Mouse (Mus musculus) kidney, postnatal 0 days (tissue): Measurements from ENCODE around the gene Prkca. TPM values are rescaled to one million over a fixed set of nuclear protein-coding genes. Genes with fewer than 3 reads are reported as not detected.

Experiments used
- ATAC-seq: fragments of 200-750 bp; cut with Nextera tagmentation; replicated peaks from 2 replicates; pipeline ENCODE4 v1.8.0; 2017; ENCODE audit warnings: low read depth, moderate number of reproducible peaks, moderate TSS enrichment, moderate library complexity; ENCODE audit not compliant: low FRiP score
- DNase-seq: peaks from one replicate; pipeline ENCODE4 v3.0.0-alpha.2; 2016; ENCODE audit warnings: low spot score
- H3K27ac ChIP-seq: fragments of 300-500 bp; sonication (generic); 2 replicates; pipeline ENCODE4 v1.5.1; 2014; ENCODE audit warnings: mild to moderate bottlenecking
- H3K27me3 ChIP-seq: fragments of 300-500 bp; sonication (generic); 2 replicates; pipeline ENCODE4 v1.6.1; 2014; ENCODE audit warnings: low read length, mixed read lengths; ENCODE audit not compliant: insufficient read depth
- H3K36me3 ChIP-seq: fragments of 300-500 bp; sonication (generic); 2 replicates; pipeline ENCODE4 v1.6.1; 2014; ENCODE audit warnings: low read length, mixed read lengths; ENCODE audit not compliant: insufficient read depth
- H3K4me1 ChIP-seq: fragments of 300-500 bp; sonication (generic); replicated peaks from 2 replicates; pipeline ENCODE4 v1.6.1; 2014; ENCODE audit warnings: antibody characterized with exemption, low read length, mixed read lengths; ENCODE audit not compliant: insufficient read depth
- H3K4me2 ChIP-seq: fragments of 300-500 bp; sonication (generic); 2 replicates; pipeline ENCODE4 v1.6.1; 2014; ENCODE audit warnings: mild to moderate bottlenecking, low read length, moderate library complexity, mixed read lengths
- H3K4me3 ChIP-seq: fragments of 300-500 bp; sonication (generic); replicated peaks from 2 replicates; pipeline ENCODE4 v1.5.1; 2014; ENCODE audit warnings: low read depth, low read length
- H3K9ac ChIP-seq: fragments of 300-500 bp; sonication (generic); 2 replicates; pipeline ENCODE4 v1.6.1; 2014; ENCODE audit warnings: low read depth, low read length
- H3K9me3 ChIP-seq: fragments of 300-500 bp; sonication (generic); replicated peaks from 2 replicates; pipeline ENCODE4 v1.6.1; 2016; ENCODE audit warnings: low read length, inconsistent platforms, mixed read lengths
- CTCF ChIP-seq: IDR thresholded peaks from 2 replicates; pipeline ENCODE4 v1.5.1; 2016; ENCODE audit warnings: antibody characterized with exemption, low read depth, mild to moderate bottlenecking, moderate library complexity
- WGBS: fragments of 180-500 bp; shearing (Covaris S2); extraction: QIAGEN DNeasy Blood & Tissue Kit; methylation state at CpG from one replicate; pipeline ENCODE4 v1.1.7; 2014; 5-methylcytosine and 5-hydroxymethylcytosine counted together
- polyA plus RNA-seq: library from polyadenylated mRNA; unstranded; fragments of >200 nt; fragmentation: Nextera tagmentation; extraction: Ambion mirVana; gene quantifications from 2 replicates; pipeline ENCODE4 v1.2.1, GENCODE M21; 2015

Gene Prkca
- polyA plus RNA-seq, 1 experiment from 2014 or later: 9.3 TPM

DNA sequence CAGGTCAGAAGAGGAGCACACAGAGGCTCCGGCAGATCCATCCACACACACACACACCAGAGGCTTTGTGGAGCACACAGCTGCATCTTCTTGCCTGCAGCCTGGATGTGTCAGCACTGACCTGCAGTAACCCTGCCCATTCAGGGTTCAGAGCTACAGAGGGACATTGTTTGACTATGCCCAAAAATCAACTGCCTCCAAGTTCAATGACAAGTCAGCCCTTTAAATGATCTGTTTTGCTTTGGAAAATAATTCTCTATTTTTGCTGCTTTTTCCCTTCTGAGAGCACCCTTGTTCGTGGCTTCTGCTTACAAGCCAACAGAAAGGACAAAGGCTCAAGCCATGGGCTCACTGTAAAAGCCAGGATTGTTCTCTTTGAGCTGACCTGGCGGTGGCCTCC is 322.8 kb downstream of the Prkca start:
- no peak for ATAC-seq

DNA sequence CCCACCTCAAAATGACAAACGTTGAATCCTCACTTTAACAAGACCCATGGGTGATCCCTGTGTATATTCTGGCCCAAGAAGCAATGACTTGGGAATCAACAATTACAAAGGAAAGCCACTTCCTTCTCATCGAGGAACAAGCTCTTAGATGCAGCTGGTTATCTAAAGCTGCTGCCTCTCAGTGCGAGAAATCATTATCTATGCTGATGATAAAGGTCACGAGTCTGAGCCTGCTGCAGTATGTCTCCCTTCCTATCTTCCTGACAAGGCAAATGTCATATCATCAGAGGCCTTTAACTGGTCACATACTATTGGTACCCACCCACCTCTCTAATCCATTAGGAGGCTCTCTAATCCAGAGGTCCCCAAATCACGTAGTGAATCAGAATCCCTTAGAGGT is 328.4 kb downstream of the Prkca start:
- ATAC-seq (no peak), DNase-seq (no peak)
- Histone ChIP-seq H3K4me1 (no peaks in the 10 kb centered on the region), H3K27ac (no peak overlapping the region), H3K4me2 (no peak overlapping the region), H3K9me3 (no peaks in the 10 kb centered on the region), H3K36me3 (no peaks in the 10 kb centered on the region), H3K4me3 (no peak overlapping the region), H3K27me3 (no peaks in the 10 kb centered on the region), H3K9ac (no peak overlapping the region)
- TF ChIP-seq CTCF: no peak
- WGBS: 82% methylated on average over 5 of the region's 5 CpGs

More for the DNA sequence above, 322.8 kb downstream of the Prkca start:
- no peak for DNase-seq
- H3K9me3 ChIP-seq: no peaks in the 10 kb centered on the region
- H3K9ac ChIP-seq: no peak overlapping the region
- 66% methylated on average over 3 of the region's 3 CpGs for WGBS
- H3K27ac ChIP-seq: no peak overlapping the region
- no peak overlapping the region for H3K4me2 ChIP-seq
- no peaks in the 10 kb centered on the region for H3K4me1 ChIP-seq
- H3K27me3 ChIP-seq: no peaks in the 10 kb centered on the region
- H3K4me3 ChIP-seq: no peak overlapping the region
- no peak for TF ChIP-seq CTCF
- H3K36me3 ChIP-seq: no peaks in the 10 kb centered on the region

DNA sequence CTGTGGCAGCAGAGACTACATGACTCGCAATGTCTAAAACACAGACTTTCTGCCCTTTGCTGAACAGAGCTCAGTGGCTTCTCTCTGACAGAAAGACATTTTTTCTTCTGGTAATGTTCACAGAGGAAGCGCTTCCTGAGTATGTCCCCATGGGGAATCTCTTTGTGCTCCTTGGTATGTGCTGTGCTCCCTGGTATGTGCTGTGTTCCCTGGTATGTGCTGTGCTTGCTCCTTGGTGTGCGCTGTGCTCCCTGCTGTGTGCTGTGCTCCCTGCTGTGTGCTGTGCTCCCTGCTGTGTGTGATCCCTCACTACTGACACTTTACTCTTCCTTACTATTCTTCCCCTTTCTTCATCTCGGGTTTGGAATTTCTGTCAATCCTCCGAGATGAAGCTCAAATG is 330.3 kb downstream of the Prkca start:
- TF ChIP-seq CTCF: no peak
- Histone ChIP-seq H3K9me3 (no peaks in the 10 kb centered on the region), H3K36me3 (no peaks in the 10 kb centered on the region), H3K4me2 (no peak overlapping the region), H3K9ac (no peak overlapping the region), H3K4me3 (no peak overlapping the region), H3K27ac (peak overlapping the region; percentile 19), H3K4me1 (no peaks in the 10 kb centered on the region), H3K27me3 (no peaks in the 10 kb centered on the region)
- DNase-seq: peak; percentile 57
- 62% methylated on average over 5 of the region's 5 CpGs for WGBS
- ATAC-seq: no peak

- TF ChIP-seq CTCF: peak; percentile 70
- DNase-seq (peak; percentile 21), ATAC-seq (no peak)
- no peaks in the 10 kb centered on the region for H3K27me3 ChIP-seq
- H3K4me1 ChIP-seq: no peaks in the 10 kb centered on the region
- 85% methylated on average over 4 of the region's 4 CpGs for WGBS
- H3K9me3 ChIP-seq: no peaks in the 10 kb centered on the region
- H3K9ac ChIP-seq: no peak overlapping the region
- no peak overlapping the region for H3K4me3 ChIP-seq
- H3K4me2 ChIP-seq: no peak overlapping the region
- no peaks in the 10 kb centered on the region for H3K36me3 ChIP-seq
- no peak overlapping the region for H3K27ac ChIP-seq
These were observed 333.3 kb downstream of the Prkca start for GRCm38 (mm10) chr11:108010465-108010864.

GRCm38 (mm10) chr11:107998891-107999290 is 344.8 kb downstream of the Prkca start:
- no peak for TF ChIP-seq CTCF
- Histone ChIP-seq H3K27me3 (no peaks in the 10 kb centered on the region), H3K27ac (no peak overlapping the region), H3K9ac (no peak overlapping the region), H3K9me3 (no peaks in the 10 kb centered on the region), H3K4me2 (no peak overlapping the region), H3K4me3 (no peak overlapping the region), H3K36me3 (no peaks in the 10 kb centered on the region), H3K4me1 (no peaks in the 10 kb centered on the region)
- ATAC-seq: no peak
- no peak for DNase-seq
- WGBS: 81% methylated on average over 3 of the region's 3 CpGs

GRCm38 (mm10) chr11:107996896-107997670 is 346.6 kb downstream of the Prkca start:
- Histone ChIP-seq H3K9me3 (no peaks in the 10 kb centered on the region), H3K27ac (no peak overlapping the region), H3K4me3 (no peak overlapping the region), H3K27me3 (no peaks in the 10 kb centered on the region), H3K36me3 (no peaks in the 10 kb centered on the region), H3K4me2 (no peak overlapping the region), H3K9ac (no peak overlapping the region), H3K4me1 (no peaks in the 10 kb centered on the region)
- TF ChIP-seq CTCF: no peak
- ATAC-seq (no peak), DNase-seq (no peak)
- WGBS: 61% methylated on average over 11 of the region's 11 CpGs

GRCm38 (mm10) chr11:107994487-107994886 is 349.2 kb downstream of the Prkca start:
- ATAC-seq (no peak), DNase-seq (peak; percentile 88)
- Histone ChIP-seq H3K27me3 (no peaks in the 10 kb centered on the region), H3K9me3 (no peaks in the 10 kb centered on the region), H3K27ac (no peak overlapping the region), H3K4me2 (no peak overlapping the region), H3K4me3 (no peak overlapping the region), H3K4me1 (no peaks in the 10 kb centered on the region), H3K36me3 (no peaks in the 10 kb centered on the region), H3K9ac (no peak overlapping the region)
- peak; percentile 82 for TF ChIP-seq CTCF
- WGBS: 54% methylated on average over 6 of the region's 6 CpGs
